Mouse (Mus musculus) stomach, embryonic 15.5 days (tissue): Measurements from ENCODE around the gene 2700081O15Rik. TPM values are rescaled to one million over a fixed set of nuclear protein-coding genes. Genes with fewer than 3 reads are reported as not detected.
"Not testable (repeated sequence)": the region's sequence is repeated elsewhere in the genome, so short reads cannot be mapped to it uniquely, and the experiment has no call there.

Experiments
- ATAC-seq: fragments of 200-750 bp; cut with Nextera tagmentation; 2 replicates; pipeline ENCODE4 v1.8.0; 2017; ENCODE audit warnings: low read depth, moderate number of reproducible peaks, moderate TSS enrichment; ENCODE audit not compliant: insufficient read depth, low FRiP score
- H3K27ac ChIP-seq: fragments of 300-500 bp; sonication (generic); 2 replicates; pipeline ENCODE4 v1.5.1; 2015; ENCODE audit warnings: mild to moderate bottlenecking, inconsistent platforms
- H3K27me3 ChIP-seq: fragments of 300-500 bp; sonication (generic); replicated peaks from 2 replicates; pipeline ENCODE4 v1.6.1; 2015; ENCODE audit warnings: inconsistent platforms
- H3K36me3 ChIP-seq: fragments of 300-500 bp; sonication (generic); 2 replicates; pipeline ENCODE4 v1.6.1; 2015; ENCODE audit warnings: inconsistent platforms
- H3K4me1 ChIP-seq: fragments of 300-500 bp; sonication (generic); 2 replicates; pipeline ENCODE4 v1.6.1; 2015; ENCODE audit warnings: inconsistent platforms
- H3K4me2 ChIP-seq: fragments of 300-500 bp; sonication (generic); 2 replicates; pipeline ENCODE4 v1.6.1; 2015; ENCODE audit warnings: mild to moderate bottlenecking, inconsistent platforms
- H3K4me3 ChIP-seq: fragments of 300-500 bp; sonication (generic); replicated peaks from 2 replicates; pipeline ENCODE4 v1.5.1; 2015; ENCODE audit warnings: inconsistent platforms
- H3K9ac ChIP-seq: fragments of 300-500 bp; sonication (generic); 2 replicates; pipeline ENCODE4 v1.6.1; 2015; ENCODE audit warnings: inconsistent platforms
- H3K9me3 ChIP-seq: fragments of 300-500 bp; sonication (generic); 2 replicates; pipeline ENCODE4 v1.6.1; 2016; ENCODE audit warnings: inconsistent platforms
- WGBS: fragments of 180-500 bp; shearing (Covaris S2); methylation state at CpG from one replicate; pipeline ENCODE4 v1.1.7; 2015; 5-methylcytosine and 5-hydroxymethylcytosine counted together
- polyA plus RNA-seq: library from polyadenylated mRNA; unstranded; fragments of >200 nt; fragmentation: Nextera tagmentation; extraction: Ambion mirVana; gene quantifications from 2 replicates; pipeline ENCODE4 v1.2.1, GENCODE M21; 2015

2700081O15Rik gene
- polyA plus RNA-seq, 1 experiment from 2014 or later, result 6.5 TPM

DNA sequence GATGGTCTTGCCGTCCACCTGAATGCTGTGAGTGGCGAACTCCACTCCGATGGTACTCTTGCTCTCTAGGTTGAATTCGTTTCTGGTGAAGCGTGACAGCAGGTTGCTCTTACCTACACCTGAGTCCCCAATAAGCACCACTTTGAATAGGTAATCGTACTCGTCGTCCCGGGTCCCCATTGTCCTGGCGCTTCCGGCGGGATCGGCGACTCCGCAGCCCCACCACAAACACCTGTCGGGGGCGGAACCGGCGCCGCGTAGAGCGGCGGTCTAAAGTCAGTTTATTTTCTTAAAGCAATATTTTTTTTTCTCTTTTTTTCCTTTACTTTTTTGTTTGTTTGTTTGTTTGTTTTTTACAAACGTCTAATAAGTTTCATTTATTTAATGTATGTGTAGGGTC, 18.5 kb upstream of the 2700081O15Rik start:
- WGBS, result 32% methylated on average over 24 of the region's 24 CpGs
- not testable (repeated sequence) for H3K9ac ChIP-seq, H3K4me1 ChIP-seq, H3K27ac ChIP-seq, ATAC-seq, H3K4me3 ChIP-seq, H3K4me2 ChIP-seq, H3K36me3 ChIP-seq, H3K9me3 ChIP-seq, H3K27me3 ChIP-seq

DNA sequence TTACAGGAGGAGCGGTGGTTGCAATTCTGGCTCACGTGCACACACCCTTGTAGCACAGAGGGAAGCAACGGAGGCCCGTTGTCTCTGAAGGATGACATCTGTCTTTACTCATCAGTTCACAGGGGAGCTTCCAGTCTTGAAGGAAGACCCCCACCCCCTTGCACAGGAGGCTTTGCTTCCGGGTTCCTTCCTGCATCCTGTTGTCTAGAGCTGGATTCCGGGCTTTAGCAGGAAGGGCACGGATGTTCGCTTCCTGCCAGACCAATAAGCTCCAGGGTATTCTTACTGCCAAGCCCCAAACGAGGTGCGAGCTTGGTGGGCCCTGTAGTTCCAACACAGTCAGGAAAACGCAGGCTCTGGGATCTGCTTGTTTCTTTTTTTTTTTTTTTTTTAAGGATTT, 16.8 kb upstream of the 2700081O15Rik start:
- 65% methylated on average over 11 of the region's 11 CpGs for WGBS
- H3K4me2 ChIP-seq, result no peak overlapping the region
- ATAC-seq, result no peak

DNA sequence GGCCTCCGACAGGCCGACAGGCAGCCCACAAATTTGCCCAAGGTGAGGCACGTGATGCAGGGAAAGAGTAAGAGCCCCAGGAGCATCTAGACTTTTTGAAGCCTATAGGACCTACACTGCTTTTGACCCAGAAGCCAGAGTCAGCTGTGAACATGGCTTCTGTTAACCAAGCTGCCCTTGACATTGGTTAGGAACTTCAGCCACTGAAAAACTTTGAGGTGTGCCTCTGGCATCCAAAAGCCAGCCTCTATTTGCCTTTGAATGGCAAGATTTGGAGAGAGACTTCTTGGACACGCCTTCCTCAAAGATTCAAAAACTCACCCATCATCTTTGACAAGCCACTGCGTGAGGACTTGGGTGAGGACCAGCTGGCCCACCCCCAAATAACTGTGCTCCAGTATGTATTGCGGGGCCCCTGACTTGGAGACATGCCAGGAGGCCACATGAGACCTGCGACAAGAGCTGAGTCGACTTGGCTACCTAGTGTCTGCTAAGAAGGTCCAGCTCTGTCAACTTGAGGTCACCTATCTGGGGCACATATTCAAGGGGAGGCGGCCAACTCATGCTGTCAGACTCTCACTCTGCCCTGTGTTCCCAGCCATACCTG, 12.7 kb upstream of the 2700081O15Rik start:
- no peak for ATAC-seq
- WGBS, result 53% methylated on average over 9 of the region's 9 CpGs
- H3K4me1 ChIP-seq, result peaks cover 8% of the 10 kb centered on the region
- no peaks in the 10 kb centered on the region for H3K27me3 ChIP-seq
- H3K9ac ChIP-seq, result no peak overlapping the region
- H3K4me3 ChIP-seq, result no peak overlapping the region
- no peak overlapping the region for H3K27ac ChIP-seq
- no peak overlapping the region for H3K4me2 ChIP-seq
- H3K36me3 ChIP-seq, result no peaks in the 10 kb centered on the region
- no peaks in the 10 kb centered on the region for H3K9me3 ChIP-seq

More for the DNA sequence above, 16.8 kb upstream of the 2700081O15Rik start:
- no peak overlapping the region for H3K27ac ChIP-seq
- H3K4me3 ChIP-seq, result no peak overlapping the region
- no peaks in the 10 kb centered on the region for H3K36me3 ChIP-seq
- no peaks in the 10 kb centered on the region for H3K9me3 ChIP-seq
- H3K9ac ChIP-seq, result no peak overlapping the region
- H3K4me1 ChIP-seq, result peaks cover 10% of the 10 kb centered on the region
- H3K27me3 ChIP-seq, result no peaks in the 10 kb centered on the region

DNA sequence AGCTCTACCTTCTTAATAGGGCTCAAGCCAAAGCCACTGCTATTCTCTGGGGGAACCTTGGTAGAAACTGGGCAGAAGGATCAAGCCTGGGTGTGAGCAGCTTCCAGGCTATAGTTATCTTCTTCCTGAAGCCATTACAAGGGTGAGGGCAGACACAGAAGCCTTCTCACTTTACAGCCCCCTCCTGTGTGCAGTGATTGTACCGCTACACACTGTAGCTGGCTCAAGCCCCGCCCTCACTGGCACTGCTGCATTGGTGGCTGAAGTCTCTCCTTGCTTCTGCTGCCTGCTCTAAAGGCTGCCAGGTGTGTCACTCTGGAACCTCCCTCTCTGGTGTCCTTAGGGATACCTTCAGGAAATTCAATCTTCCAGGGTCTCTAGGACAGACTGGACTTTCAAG, 5.1 kb upstream of the 2700081O15Rik start:
- Histone ChIP-seq H3K4me3 (no peak overlapping the region), H3K9me3 (no peaks in the 10 kb centered on the region), H3K27ac (no peak overlapping the region), H3K4me1 (peaks cover 7% of the 10 kb centered on the region), H3K4me2 (no peak overlapping the region), H3K9ac (no peak overlapping the region), H3K36me3 (no peaks in the 10 kb centered on the region), H3K27me3 (no peaks in the 10 kb centered on the region)
- ATAC-seq, result no peak
- 44% methylated on average over 2 of the region's 2 CpGs for WGBS

DNA sequence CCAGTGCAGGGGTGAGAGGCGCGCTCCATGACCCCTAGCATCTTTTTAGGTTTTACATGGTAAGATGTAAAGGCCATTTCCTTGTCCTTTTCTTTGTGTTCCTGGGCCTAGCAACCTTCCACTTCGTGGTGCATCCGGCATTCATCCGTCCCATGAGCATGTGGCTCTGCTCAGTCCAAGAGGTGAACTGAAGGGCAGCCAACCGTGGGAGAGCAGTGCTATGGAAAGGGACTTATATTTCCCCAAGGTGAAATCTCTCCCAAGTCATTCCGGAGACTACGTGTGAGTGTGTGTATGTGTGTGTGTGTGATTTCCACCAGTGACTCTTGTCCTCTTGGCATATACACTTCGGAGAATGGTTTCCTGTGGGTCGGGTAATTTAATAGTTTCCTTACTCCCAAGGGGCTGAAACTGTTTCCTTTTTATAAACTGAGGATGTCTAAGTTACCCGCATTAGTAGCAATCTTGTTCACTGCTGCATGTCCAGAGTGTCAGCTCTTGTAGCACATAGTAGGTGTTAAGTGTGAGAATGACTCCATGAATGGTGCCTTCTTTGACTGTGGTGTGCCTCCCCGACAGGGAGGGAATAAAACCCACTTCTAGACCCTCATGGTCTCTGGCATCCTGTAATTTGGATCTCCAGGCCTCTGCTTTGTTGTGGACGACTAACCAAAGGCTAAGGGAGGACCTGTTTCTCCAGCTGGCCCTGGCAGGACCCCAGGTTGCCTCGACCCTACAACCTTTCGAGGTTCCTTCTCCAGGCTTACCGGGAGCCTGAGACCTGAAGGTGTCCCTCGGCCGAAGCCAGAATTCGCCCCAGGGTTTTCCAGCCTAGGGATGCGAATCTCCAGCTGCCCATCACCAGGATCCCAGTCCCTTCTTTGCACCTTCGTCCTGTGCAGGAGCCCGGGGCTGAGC, 1.2 kb upstream of the 2700081O15Rik start:
- Histone ChIP-seq H3K27ac (peak overlapping the region; percentile 95), H3K4me2 (peak overlapping the region; percentile 71), H3K4me3 (peak overlapping the region; percentile 84), H3K4me1 (peaks cover 32% of the 10 kb centered on the region), H3K36me3 (peaks cover 1% of the 10 kb centered on the region; the same call in 1 of the 2 replicates), H3K9me3 (no peaks in the 10 kb centered on the region), H3K27me3 (no peaks in the 10 kb centered on the region), H3K9ac (peak overlapping the region; percentile 95; the same call in 1 of the 2 replicates)
- 27% methylated on average over 22 of the region's 22 CpGs for WGBS
- ATAC-seq, result no peak

DNA sequence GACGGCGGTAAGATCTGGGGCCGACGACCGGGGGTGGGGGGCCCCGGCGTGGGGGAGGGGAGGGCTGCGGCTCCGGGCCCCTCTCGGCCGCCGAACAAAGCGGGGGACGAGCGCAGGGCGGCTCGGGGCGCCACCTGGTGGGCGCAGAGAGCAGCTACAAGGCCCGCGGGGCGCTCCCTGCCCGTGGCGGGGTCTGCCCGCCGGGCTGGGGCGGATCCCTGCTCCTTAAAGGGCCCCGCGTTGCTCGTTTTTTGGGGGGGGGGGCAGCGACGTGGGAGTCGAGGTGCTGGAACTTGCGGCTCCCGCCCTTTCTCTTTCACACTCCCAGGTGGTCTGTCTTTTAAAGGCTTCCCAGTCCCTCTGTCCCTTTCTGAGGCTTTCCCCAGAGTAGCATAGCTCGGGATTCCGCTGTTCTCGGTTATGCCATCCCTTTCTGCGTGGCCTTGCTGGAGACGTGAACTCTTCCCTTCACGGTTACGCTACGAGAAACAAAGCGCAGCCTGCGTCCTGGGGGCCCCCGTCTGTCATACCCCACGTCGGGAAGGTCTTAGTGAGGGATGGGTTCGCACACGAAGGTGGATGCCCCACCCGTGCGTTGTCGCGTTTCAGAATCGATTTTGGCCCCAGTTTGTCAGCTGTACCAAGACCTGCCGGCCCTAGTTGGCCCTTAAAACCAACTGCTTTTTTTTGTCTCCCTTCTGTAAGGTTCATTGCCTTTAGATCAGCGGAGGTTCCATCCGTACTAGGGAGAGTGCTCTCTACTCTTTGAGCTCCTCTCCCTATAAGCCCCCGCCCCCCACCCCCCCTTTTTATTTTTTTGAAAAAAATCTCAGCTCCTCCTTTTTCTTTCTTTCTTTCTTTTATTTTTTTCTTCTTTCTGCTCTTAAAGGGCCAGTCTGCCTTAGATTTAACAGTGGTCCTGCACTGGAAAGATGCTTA, 755 bp downstream of the 2700081O15Rik start:
- Histone ChIP-seq H3K9me3 (no peaks in the 10 kb centered on the region), H3K4me3 (peak overlapping the region; percentile 84), H3K4me2 (peak overlapping the region; percentile 71), H3K4me1 (peaks cover 52% of the 10 kb centered on the region), H3K9ac (peak overlapping the region; percentile 95), H3K27ac (peak overlapping the region; percentile 95), H3K27me3 (no peaks in the 10 kb centered on the region), H3K36me3 (peaks cover 10% of the 10 kb centered on the region; the same call in 1 of the 2 replicates)
- WGBS, result under 1% methylated on average over 55 of the region's 59 CpGs
- peak; percentile 63 for ATAC-seq

DNA sequence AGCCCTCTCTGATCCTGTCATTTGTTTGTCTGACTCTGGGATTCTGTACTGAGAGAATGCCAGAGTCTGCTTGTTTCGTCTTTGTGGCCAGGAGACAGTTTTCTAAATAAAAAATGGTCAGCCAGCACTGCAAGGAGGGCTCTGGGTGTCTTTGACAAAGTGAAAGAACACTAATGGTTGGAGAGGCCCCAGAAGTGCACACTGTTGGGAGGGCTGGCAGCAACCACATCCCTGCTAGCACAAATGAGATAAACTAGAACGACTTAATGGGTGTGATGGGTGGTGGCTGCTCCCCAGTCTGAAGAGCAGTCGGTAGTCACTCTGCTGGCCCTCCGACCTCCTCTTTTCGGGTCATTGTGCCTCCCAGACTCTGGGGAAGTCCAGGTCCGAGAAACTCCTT, 1.7 kb downstream of the 2700081O15Rik start:
- Histone ChIP-seq H3K27me3 (no peaks in the 10 kb centered on the region), H3K9me3 (no peaks in the 10 kb centered on the region), H3K4me3 (peak overlapping the region; percentile 84), H3K9ac (0 out of 2 replicates have a peak overlapping the region, but pooled peaks have one; percentile 8), H3K4me1 (peaks cover 62% of the 10 kb centered on the region), H3K36me3 (peaks cover 10% of the 10 kb centered on the region; the same call in 1 of the 2 replicates), H3K4me2 (peak overlapping the region; percentile 71), H3K27ac (no peak overlapping the region)
- ATAC-seq, result no peak
- WGBS, result 21% methylated on average over 6 of the region's 6 CpGs

DNA sequence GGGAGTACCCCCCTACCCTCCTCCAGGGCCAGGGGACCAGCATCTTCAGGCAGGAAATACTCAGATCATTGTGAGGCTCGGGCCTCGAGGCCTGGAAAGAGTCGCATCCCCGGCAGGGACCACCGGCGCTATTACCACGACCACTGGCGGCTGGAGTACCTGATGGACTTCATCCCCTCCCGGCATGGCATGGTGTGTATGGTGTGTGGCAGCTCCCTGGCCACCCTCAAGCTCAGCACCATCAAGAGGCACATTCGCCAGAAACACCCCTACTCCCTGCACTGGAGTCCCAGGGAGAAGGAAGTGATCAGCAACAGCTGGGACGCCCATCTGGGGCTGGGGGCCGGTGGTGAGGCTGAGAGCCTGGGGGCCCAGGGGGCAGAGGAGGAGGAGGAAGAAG, 2.7 kb downstream of the 2700081O15Rik start:
- Histone ChIP-seq H3K4me2 (peak overlapping the region; percentile 71; the same call in 1 of the 2 replicates), H3K9me3 (no peaks in the 10 kb centered on the region), H3K27me3 (no peaks in the 10 kb centered on the region), H3K9ac (no peak overlapping the region), H3K4me3 (peak overlapping the region; percentile 84), H3K27ac (no peak overlapping the region), H3K36me3 (peaks cover 12% of the 10 kb centered on the region; the same call in 1 of the 2 replicates), H3K4me1 (peaks cover 69% of the 10 kb centered on the region)
- no peak for ATAC-seq
- WGBS, result 62% methylated on average over 12 of the region's 12 CpGs

DNA sequence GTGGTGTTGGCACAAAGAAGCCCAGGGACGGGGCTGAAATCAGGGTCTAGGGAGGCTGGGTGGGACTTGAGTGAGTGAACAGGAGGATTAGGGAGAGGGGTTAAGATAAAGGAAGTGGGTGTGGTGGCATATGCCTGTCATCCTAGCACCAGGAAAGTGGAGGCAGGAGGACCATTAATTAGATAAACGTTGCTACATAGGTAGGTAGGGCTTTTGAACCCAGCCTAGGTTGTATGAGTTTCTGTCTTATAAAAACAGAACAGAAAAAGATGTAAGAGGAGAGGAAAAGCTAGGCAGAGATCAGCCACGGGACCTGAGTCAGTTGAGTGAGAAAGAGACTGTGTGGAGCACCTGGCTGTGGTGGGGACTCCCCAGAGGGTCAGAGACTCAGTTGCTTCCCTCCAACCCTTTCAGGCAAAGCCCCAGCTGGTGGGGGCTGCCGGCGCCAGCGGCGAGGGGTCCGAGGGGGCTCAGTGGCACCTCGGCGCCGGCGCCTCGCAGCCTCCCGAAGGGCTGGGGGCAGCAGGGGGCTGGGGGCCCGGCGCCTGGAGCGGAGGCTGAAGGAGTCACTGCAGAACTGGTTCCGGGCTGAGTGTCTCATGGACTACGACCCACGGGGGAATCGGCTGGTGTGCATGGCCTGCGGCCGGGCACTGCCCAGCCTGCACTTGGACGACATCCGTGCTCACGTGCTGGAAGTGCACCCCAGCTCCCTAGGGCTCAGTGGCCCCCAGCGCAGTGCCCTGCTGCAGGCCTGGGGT, 3.6 kb downstream of the 2700081O15Rik start:
- no peak overlapping the region for H3K9ac ChIP-seq
- ATAC-seq, result no peak
- WGBS, result 66% methylated on average over 27 of the region's 27 CpGs
- no peaks in the 10 kb centered on the region for H3K9me3 ChIP-seq
- H3K4me2 ChIP-seq, result peak overlapping the region; percentile 40; the same call in 1 of the 2 replicates
- H3K4me3 ChIP-seq, result no peak overlapping the region
- peak overlapping the region; percentile 71 for H3K27ac ChIP-seq
- no peaks in the 10 kb centered on the region for H3K27me3 ChIP-seq
- peaks cover 65% of the 10 kb centered on the region for H3K4me1 ChIP-seq
- peaks cover 12% of the 10 kb centered on the region; the same call in 1 of the 2 replicates for H3K36me3 ChIP-seq

DNA sequence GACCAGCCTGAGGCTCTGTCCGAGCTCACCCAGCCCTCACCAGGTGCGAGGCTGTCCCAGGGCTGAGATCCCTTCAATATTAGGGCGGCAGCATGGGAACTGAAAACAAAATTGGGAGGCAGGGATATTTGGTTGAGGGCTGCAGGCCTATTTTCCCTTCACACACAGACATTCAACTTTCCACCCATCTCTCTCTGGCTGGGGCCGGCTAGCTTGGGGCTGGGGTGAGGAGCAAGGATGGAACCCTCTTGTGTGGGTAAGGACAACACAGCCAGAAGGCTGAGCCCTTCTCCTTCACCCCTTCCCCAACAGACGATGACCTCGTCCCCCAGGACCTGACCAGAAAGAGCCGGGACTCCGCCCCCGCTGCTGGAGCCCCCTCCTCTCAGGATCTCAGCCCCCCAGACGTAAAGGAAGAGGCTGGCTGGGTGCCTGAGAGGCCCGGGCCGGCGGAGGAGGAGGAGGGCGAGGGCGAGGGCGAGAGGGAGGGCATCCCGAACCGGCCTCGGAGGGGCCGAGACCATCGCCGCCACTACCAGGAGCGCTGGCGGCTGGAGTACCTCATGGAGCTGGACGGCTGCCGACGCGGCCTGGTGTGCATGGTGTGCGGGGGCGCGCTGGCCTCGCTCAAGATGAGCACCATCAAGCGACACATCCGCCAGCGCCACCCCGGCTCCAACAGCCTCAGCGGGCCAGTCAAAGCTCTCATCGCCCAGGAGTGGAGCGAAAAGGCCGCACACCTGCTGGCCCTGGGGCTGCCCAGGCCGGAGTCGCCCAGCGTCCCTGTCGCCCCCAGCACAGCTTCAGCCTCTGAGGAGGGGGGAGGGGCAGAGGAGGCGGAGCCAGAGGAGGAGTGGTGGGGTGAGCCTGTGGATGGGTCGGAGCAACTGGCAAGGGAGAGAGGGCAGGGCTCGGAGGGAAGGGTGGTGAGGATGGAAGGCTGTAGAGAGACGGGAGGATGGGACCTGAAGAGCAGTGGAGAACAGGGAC, 4.5 kb downstream of the 2700081O15Rik start:
- peaks cover 62% of the 10 kb centered on the region for H3K4me1 ChIP-seq
- H3K27ac ChIP-seq, result peak overlapping the region; percentile 71
- H3K36me3 ChIP-seq, result peaks cover 18% of the 10 kb centered on the region; the same call in 1 of the 2 replicates
- H3K4me2 ChIP-seq, result peak overlapping the region; percentile 40
- H3K4me3 ChIP-seq, result 0 out of 2 replicates have a peak overlapping the region, but pooled peaks have one; percentile 2
- H3K9me3 ChIP-seq, result no peaks in the 10 kb centered on the region
- no peak for ATAC-seq
- 21% methylated on average over 48 of the region's 48 CpGs for WGBS
- no peak overlapping the region for H3K9ac ChIP-seq
- H3K27me3 ChIP-seq, result no peaks in the 10 kb centered on the region
